Mouse (Mus musculus): ENCODE results near the gene Erf.

The Erf gene

DNA sequence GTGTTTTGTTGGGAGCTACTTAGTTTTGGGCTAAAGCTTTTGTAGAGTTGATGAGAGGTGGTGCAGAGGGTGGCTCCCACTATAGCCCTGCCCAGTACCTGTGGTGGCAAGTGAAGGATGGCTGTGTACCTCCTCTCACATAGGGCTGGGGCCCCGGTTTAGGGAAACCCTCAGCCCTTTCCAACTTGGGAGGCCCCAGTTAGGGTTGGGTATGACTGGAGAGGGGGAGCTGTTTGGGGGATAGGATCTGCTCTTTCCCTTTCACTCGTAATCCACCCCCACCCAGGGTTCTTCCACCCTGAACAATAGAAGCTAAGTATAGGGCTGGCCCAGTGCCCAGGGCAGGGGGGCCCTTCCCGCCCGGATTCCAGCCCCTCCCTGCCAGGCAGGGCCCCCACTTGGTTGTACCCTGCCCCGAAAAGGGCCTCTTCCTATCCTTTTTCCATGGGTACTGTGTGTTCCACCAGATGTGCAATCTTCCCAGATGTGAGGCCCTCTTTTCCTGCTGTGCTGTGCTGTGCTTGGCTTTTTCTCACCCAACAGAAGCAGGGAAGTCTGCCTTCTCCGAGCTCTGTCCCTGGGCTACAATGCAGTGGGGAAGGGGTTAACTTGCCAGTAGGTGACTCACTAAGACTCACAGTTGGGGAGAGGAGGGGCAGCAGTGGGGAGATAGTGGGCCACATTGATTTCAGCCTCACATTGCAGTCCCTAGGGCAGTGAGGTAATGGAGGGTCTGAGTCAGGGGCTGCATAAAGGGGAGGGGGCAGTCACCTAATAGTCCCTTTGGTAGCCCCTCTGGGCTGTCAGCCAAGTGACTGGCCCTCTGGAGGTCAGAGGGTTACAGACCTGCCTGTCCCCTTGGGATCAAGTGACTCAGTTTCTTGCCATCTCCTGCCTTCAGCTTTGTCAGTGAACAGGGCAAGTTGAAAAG is 29.6 kb upstream of the Erf start:
- DNase-seq = no peak

DNA sequence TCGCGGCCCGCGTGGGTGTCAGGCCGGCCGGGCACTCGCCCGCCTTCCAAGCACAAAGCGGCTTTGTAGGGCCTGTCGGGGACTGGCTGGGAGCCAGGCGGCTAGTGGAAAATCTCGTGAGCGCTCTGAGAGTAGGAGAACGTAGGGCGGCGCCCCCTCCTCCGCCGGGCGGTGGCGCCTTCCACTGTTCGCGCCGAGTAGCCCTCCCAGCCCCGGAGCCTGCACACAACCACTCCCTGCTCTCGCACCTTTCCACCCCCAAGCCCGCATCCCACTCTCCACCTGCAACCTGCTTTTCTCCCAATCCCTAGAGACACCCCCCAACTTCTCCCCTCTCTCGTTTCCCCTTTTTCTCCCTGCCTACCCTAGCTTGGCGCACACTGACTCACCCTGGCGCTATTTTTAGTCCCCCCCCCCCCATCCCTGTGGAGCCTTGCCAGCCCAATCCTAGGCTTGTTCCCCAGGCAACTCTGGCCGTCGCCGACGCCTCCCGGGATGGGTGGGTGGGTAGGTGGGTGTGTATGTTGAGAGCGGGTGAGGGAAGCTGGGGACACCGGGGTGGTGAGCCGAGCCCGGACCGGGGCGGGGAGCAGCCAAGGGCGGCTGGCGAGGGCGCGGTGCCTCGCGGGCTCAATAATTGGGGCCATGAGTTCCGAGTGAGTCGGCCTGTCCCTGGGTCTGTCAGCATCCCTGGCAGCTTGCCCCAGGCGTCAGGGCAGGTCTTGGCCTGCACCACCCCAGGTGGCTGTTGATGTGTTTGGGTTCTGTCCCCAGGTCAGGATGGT is 28.7 kb upstream of the Erf start:
- DNase-seq = peak; percentile 90

DNA sequence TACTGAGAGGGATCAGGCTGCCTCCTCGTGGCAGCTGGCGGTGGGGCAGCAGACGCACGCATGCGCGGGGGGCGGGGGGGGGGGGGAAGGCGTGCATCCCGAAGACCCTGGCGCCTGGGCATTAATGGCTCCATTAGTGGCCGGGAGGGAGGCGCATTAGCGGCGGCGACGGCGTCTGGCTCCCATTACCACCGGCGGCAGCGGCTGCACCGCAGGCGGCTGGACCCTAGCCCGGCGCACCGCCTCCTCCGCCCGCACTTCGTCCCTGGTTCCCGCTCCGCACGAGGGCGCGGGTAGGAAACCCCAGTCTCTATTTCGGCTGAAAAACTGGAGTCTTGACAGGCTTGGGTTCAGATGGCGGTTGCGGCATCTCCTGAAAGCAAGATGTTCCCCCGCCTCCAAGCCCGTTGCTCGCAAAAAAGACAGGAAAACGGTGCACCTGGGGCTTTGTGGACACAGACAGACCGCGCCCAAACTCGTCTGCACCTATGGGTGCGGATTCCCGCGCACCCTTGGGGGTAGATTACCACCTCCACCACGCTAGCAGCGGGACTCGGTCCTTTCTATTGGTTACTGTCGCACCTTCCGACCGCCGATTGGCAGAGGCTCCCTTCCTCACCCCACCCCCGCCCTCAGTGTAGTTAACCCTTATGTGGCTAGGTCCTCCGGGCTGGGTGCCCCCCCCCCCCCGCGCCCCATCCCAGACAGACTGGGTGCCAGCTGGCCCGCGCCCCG is 27.9 kb upstream of the Erf start:
- DNase-seq = peak; percentile 93

GRCm38 (mm10) chr7:25277998-25278340 is 27.4 kb upstream of the Erf start:
- DNase-seq = no peak

DNA sequence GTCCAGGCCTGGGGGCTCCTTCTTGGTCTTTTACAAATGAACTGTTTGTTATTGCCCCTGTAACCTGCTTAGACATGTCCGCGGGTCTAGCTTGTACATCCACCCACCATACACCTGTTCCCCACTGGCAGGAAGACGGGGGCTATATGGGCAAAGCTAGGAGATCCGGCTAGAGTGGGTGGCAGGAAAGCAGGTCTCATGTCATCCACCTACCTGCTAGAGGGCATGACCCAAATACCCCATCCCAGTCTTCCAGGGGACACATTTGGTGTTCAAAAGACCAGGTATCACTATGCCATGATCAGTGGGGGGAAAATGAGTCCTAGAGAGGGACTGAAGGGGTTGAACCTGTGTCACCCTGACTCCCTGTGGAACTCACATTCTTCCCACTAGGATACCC is 26.8 kb upstream of the Erf start:
- peak; percentile 40 for DNase-seq

- no peak for DNase-seq
These were observed 25.2 kb upstream of the Erf start for GRCm38 (mm10) chr7:25275555-25276298.

GRCm38 (mm10) chr7:25274996-25275395 is 24.4 kb upstream of the Erf start:
- no peak for DNase-seq

GRCm38 (mm10) chr7:25274571-25274970 is 24.0 kb upstream of the Erf start:
- peak; percentile 46 for DNase-seq

DNA sequence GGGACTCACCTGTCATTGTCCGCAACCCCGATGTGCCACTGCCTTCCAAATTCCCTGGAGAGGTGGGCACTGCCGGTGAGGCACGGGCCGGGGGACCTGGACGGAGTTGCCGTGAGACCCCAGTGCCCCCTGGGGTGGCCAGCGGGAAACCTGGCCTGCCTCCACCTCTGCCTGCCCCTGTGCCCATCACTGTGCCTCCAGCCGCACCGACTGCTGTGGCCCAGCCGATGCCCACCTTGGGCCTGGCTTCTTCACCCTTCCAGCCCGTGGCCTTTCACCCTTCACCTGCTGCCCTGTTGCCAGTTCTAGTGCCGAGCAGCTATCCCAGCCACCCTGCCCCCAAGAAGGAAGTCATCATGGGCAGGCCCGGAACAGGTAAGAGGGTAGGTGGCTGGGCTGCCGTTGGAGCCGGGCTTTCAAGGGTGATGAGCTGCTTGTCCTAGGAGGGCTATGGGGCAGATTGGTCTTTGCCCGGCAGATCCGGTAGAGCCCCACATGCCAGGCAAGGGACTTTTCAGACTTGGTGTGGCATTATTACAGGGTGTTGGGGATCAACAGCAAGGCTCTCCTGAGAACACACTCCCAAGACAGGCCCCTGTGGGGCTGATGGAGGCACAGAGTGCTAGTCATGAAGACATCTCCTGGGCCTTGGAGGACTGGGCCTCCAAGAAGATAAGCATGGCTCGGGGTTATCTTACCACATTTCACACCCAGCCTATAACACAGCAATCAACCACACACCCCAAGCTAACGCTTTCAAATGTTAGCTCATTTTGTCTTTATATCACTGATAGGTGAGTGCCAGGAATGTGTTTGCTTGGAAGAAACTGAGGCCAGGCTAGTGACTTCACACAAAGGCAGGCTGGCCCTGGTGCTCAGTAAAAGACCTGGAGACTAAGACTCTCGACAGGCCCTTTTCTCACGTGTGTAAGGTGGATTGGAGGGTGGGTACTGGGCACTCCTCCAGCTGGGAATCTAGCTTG is 23.0 kb upstream of the Erf start:
- peak; percentile 18 for DNase-seq

- DNase-seq = no peak
These were observed 22.1 kb upstream of the Erf start for GRCm38 (mm10) chr7:25272445-25273258.

DNA sequence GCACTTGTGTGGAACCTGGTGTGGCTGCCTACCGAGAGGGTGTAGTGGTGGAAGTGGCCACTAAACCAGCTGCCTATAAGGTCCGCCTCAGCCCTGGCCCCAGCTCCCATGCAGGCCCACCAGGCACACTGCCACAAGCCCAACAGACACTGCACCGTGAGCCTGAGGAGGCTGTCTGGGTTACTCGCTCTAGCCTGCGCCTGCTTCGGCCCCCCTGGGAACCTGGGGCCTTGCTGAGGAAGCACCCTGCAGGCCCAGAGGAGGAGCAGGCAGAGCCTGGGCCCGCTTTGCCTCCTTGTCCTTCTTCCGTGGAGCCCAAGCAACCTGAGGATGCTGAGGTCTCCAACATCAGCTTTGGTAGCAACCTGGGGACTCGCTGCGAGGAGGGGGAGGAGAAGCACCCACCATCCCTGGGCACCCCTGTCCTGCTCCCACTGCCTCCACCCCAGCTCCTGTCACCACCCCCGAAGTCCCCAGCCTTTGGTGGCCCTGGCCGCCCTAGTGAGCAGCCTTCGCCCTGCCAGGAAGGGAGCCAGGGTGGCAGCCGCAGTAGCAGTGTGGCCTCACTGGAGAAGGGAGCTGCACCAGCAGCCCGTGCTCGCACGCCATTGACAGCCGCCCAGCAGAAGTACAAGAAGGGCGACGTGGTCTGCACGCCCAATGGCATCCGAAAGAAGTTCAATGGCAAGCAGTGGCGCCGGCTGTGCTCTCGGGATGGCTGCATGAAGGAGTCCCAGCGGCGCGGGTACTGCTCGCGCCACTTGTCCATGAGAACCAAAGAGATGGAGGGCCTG is 21.3 kb upstream of the Erf start:
- no peak for DNase-seq

GRCm38 (mm10) chr7:25270652-25271633 is 20.4 kb upstream of the Erf start:
- no peak for DNase-seq

DNA sequence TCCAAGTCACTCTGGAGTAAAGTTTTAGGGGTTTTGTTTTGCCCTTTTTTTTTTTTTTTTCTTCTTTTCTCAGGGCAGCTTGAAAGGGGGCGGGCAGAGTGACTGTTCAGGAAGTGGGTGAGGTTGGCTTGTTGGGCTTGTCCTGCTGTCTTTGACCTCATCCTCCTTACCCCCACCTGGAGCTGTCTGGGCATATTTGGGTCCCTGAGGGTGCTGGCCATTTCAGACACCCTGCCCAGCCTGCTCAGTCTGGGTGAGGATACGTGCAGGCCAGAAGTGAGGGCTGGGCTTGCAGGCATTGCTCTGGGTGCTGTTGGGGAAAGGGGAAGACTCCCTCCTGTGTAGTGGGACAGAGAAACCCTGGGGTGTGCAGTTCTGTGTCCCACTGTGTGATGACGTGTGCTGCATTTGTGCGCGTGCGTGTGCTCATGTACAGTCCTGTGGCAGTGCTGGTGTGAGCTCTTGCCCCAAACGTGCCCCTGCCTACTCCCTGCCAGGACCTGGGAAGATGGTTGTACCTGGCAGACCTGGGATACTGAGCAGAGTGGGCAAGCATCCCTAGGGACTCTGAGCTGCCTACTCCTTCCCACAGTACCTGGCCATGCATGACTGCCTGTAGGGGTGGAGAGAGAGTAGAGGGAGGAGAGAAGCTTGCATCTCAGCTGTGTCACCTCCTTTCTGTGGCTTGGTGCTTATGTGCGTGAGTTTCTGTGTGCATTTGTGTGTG is 19.1 kb upstream of the Erf start:
- DNase-seq = peak; percentile 55

GRCm38 (mm10) chr7:25269029-25269428 is 18.5 kb upstream of the Erf start:
- DNase-seq = peak; percentile 46

GRCm38 (mm10) chr7:25268588-25268987 is 18.0 kb upstream of the Erf start:
- DNase-seq = no peak

GRCm38 (mm10) chr7:25267751-25268463 is 17.3 kb upstream of the Erf start:
- DNase-seq = peak; percentile 99

DNA sequence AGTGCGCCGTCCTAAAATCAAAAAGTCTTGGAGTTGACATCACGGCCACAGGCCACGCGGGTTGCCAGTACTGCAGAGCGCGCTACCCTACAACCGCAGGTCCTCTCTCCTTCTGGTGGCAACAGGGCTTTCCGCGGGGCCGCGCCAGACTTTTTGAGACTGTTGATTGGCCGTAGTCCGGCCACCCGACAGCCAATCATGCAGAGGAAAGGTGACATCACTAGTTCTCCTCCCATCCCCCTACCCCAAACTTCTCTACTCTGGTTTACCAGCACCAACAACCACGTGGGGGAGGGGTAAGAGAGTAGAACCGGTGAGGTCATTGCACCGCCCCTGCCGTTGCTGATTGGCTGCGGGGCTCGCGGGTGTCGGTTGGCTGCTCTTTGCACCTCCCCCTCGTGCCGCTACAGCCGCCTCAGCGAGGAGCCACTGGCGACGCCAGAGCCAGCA is 16.8 kb upstream of the Erf start, which contains the start of gene Cic:
Gene Cic (plus strand): TSS at position 404 of the 450 bp plus-strand sequence.
- DNase-seq = peak; percentile 99

All from thymus, postnatal 14 days (tissue).